Mouse (Mus musculus): Measurements from ENCODE around the gene Ubac2.

GRCm38 (mm10) chr14:121894511-121895135, 16.2 kb downstream of the Ubac2 start:
- TF ChIP-seq CTCF (IDR thresholded peaks at IDR 0.05; ENCODE audit: low read depth) (no peak), EP300 (IDR thresholded peaks at IDR 0.05; ENCODE audit: low read depth) (no peak)
